Mouse (Mus musculus) ES-Bruce4 (cell line): ENCODE measurements around the gene Cd82.

Source experiments
- CTCF ChIP-seq: IDR thresholded peaks from one replicate; pipeline ENCODE4 v1.8.1; 2011; ENCODE audit warnings: low read depth, low read length
- EP300 ChIP-seq: IDR thresholded peaks from 2 replicates; pipeline ENCODE4 v1.6.1; 2011; ENCODE audit warnings: low read depth, low read length; ENCODE audit not compliant: insufficient read depth
- POLR2A ChIP-seq: IDR thresholded peaks from one replicate; pipeline ENCODE4 v1.8.1; 2011; ENCODE audit warnings: low read length; ENCODE audit not compliant: insufficient read depth

- TF ChIP-seq POLR2A (no peak), CTCF (no peak), EP300 (no peak)
These were observed 7.9 kb downstream of the Cd82 start for GRCm38 (mm10) chr2:93454817-93455591.
